14 mouse cellular contexts compared by ENCODE assay signal in genomic region chr5:138788481-138789211, GRCm38 (mm10). TPM values are rescaled to one million over a fixed set of nuclear protein-coding genes. Genes with fewer than 3 reads are reported as not detected.
A peak's percentile ranks its signal among the peaks of the same experiment; 100 is the strongest.
DNase-seq lines count a peak whose midpoint lies in the region; ATAC-seq lines count a peak whose summit lies in the region.
"Had no signal": no experiment of that assay in that cellular context is flagged by ENCODE, and none has a peak within 500 bp of the region (broad histone marks: within the 10 kb centered on the region; RNA-seq: fewer than 3 reads in every experiment).

No protein-coding gene starts in this region.

- no peaks in the 10 kb centered on the region for H3K9me3 ChIP-seq in lung, embryonic 16.5 days (ENCODE audit: control insufficient read depth, low read length)
- H3K9me3 ChIP-seq: limb, embryonic 10.5 days; lung, embryonic 15.5 days had no signal

- H3K36me3 ChIP-seq in lung, embryonic 16.5 days (ENCODE audit: control insufficient read depth, insufficient read depth, low read length) = no peaks in the 10 kb centered on the region
- H3K36me3 ChIP-seq: limb, embryonic 10.5 days; lung, embryonic 15.5 days had no signal

- WGBS in lung, embryonic 16.5 days = 44% methylated on average over 11 of the region's 11 CpGs

- no peak overlapping the region for H3K4me2 ChIP-seq in lung, embryonic 16.5 days (ENCODE audit: low read depth, low read length)
- H3K4me2 ChIP-seq: lung, embryonic 15.5 days had no signal

- 0 out of 2 replicates have a peak, but pooled peaks have one; percentile 30 for ATAC-seq in lung, embryonic 16.5 days (ENCODE audit: low read depth)

- no peaks in the 10 kb centered on the region for H3K27me3 ChIP-seq in lung, embryonic 16.5 days (ENCODE audit: control insufficient read depth, insufficient read depth, low read depth, low read length)
- H3K27me3 ChIP-seq: lung, embryonic 15.5 days had no signal

- no peak overlapping the region for H3K27ac ChIP-seq in lung, embryonic 16.5 days (ENCODE audit: low read length)
- H3K27ac ChIP-seq: layer of hippocampus, adult 2 months; limb, embryonic 10.5 days; lung, embryonic 15.5 days had no signal

- H3K4me1 ChIP-seq in lung, embryonic 16.5 days (replicated peaks; ENCODE audit: control insufficient read depth, insufficient read depth, low read length) = no peaks in the 10 kb centered on the region; the same call in 1 of the 2 replicates
- H3K4me1 ChIP-seq: limb, embryonic 10.5 days; lung, embryonic 15.5 days had no signal

- DNase-seq in cerebellum, adult 11-12 months = peak; percentile 18
- DNase-seq in cerebellum, postnatal 4 days (ENCODE audit: low spot score in 2 of 2) = no peak
- no peak for DNase-seq in lung, postnatal 25 days (ENCODE audit: low spot score)
- DNase-seq in urinary bladder, postnatal 14 days (ENCODE audit: low spot score) = peak; percentile 49
- DNase-seq in urinary bladder, postnatal 10 days (ENCODE audit: low spot score) = no peak
- DNase-seq in testis, postnatal 14 days (ENCODE audit: low spot score) = peak; percentile 29
- DNase-seq in spleen, adult 12 weeks (ENCODE audit: low spot score) = no peak
- DNase-seq: gastrocnemius, postnatal 36 days had no signal

- no peak overlapping the region for H3K4me3 ChIP-seq in lung, embryonic 16.5 days (ENCODE audit: low read length)
- H3K4me3 ChIP-seq: layer of hippocampus, adult 2 months; limb, embryonic 10.5 days; lung, embryonic 15.5 days had no signal

- no peak overlapping the region for H3K9ac ChIP-seq in lung, embryonic 16.5 days (ENCODE audit: low read length)
- H3K9ac ChIP-seq: lung, embryonic 15.5 days had no signal

RNA-seq across cellular contexts. Expression of gene Gm5294, which starts 31.2 kb away (rescaled TPM):
- polyA plus RNA-seq in lung, embryonic 16.5 days (2015; fragmentation: Nextera tagmentation; extraction: Ambion mirVana) = not detected in 2 replicates
- polyA plus RNA-seq: cortical plate, adult 2 months; limb, embryonic 10.5 days; lung, embryonic 15.5 days; neural tube, embryonic 11.5 days had no signal

RNA-seq across cellular contexts. Expression of gene Fam20c, which starts 34.3 kb away (rescaled TPM):
- polyA plus RNA-seq in lung, embryonic 16.5 days (2015; fragmentation: Nextera tagmentation; extraction: Ambion mirVana) = 4.0 and 5.6 TPM in 2 replicates

Comparison
In these comparisons a context has a peak if more than half of its experiments do, and no peak if none do; other contexts are left out.
1. DNase-seq: peak in cerebellum, adult 11-12 months (single experiment), urinary bladder, postnatal 14 days (single experiment) and testis, postnatal 14 days (single experiment); none in cerebellum, postnatal 4 days (0 of 2), lung, postnatal 25 days (single experiment), urinary bladder, postnatal 10 days (single experiment) and spleen, adult 12 weeks (single experiment).